ENCODE assay signal across 11 mouse cellular contexts in genomic region chr4:53319051-53319450, GRCm38 (mm10).
"Had no signal": no experiment of that assay in that cellular context is flagged by ENCODE, and none has a peak within 500 bp of the region (broad histone marks: within the 10 kb centered on the region; RNA-seq: fewer than 3 reads in every experiment).

No protein-coding gene starts in this region.

- H3K4me3 ChIP-seq: kidney, embryonic 15.5 days; liver, embryonic 13.5 days had no signal

- H3K9ac ChIP-seq: kidney, embryonic 15.5 days; liver, embryonic 13.5 days had no signal

- DNase-seq: kidney, adult 8-10 months; kidney, postnatal 14 days; kidney, postnatal 4 days; left cerebral cortex, postnatal 4 days; liver, embryonic 13.5 days; midbrain, embryonic 14.5 days; thymus, adult 18-20 months; thymus, postnatal 36 days had no signal

- H3K4me2 ChIP-seq: kidney, embryonic 15.5 days; liver, embryonic 13.5 days; midbrain, embryonic 11.5 days had no signal

- ATAC-seq: intestine, postnatal 0 days had no signal

- H3K27ac ChIP-seq: kidney, embryonic 15.5 days; liver, embryonic 13.5 days had no signal

- H3K36me3 ChIP-seq: kidney, embryonic 15.5 days; liver, embryonic 13.5 days had no signal

- H3K27me3 ChIP-seq: kidney, embryonic 15.5 days; liver, embryonic 13.5 days had no signal

- H3K9me3 ChIP-seq: kidney, embryonic 15.5 days; liver, embryonic 13.5 days had no signal
